Mouse (Mus musculus): Measurements from ENCODE around the gene Epas1. TPM values are rescaled to one million over a fixed set of nuclear protein-coding genes. Genes with fewer than 3 reads are reported as not detected.

Epas1 gene
- polyA plus RNA-seq, 1 experiment from 2014 or later, result 5.6 TPM

DNA sequence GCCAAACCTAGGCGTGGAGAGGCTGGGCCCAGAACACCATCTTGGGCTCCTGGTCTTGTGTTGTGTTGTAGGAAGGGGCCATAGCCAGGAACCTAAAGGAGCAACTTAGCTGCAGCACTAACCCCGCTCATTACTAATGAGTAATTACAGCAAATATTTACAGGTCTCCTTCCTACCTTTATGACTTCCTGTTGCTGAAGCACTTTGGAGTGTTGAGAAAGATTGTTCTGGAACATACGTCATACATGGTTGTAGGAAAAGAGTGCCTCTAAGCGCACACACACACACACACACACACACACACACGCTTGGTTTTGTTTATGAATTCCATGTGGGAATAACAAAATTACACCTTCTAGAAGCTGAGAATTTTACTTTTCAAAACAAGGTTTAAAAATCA is 8.4 kb downstream of the Epas1 start:
- no peaks in the 10 kb centered on the region for H3K36me3 ChIP-seq
- no peak overlapping the region for H3K9ac ChIP-seq
- no peak overlapping the region for H3K4me2 ChIP-seq
- peaks cover 5% of the 10 kb centered on the region; the same call in 1 of the 2 replicates for H3K27me3 ChIP-seq
- WGBS, result 41% methylated on average over 5 of the region's 5 CpGs
- H3K9me3 ChIP-seq, result no peaks in the 10 kb centered on the region
- ATAC-seq (ENCODE audit: insufficient number of reproducible peaks, low FRiP score, low TSS enrichment, low read depth), result no peak
- no peak overlapping the region for H3K4me3 ChIP-seq
- no peak overlapping the region for H3K27ac ChIP-seq
- H3K4me1 ChIP-seq, result peaks cover 6% of the 10 kb centered on the region

DNA sequence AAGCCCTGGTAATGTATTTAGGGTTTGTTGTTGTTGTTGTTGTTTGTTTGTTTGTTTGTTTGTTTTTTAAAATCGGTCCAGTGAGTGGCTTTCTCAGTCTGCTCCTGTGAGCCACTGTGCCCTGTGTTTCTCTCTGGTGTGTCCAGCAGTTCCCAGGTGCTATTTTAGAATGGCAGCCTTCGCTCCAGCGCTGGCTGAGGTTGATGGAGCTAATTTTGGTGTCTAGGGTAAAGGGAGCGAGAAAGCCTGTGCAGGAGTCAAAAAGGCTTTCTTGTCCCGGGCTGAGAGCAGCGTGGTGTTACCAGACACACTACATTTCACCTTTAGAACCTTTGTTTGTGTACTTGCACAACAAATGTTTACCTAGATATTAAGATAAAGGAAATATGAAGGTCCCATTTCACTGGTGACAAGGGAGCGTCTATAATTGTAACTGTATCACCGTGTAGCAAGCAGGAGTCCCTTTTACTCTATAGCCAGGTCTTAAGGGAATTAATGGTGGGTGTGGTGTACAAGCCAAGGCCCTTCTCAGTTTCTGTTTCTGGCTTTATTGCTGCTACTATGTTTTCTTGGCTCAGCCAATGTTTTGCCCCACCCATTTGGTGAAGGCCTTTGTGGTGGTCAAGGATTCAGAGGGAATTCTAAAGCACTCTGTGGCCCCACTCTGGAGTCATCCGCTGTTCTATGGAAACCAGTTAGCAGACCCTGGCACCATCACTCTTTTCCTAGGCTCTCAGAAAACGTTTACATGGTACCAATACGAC is 9.2 kb downstream of the Epas1 start:
- no peak overlapping the region for H3K27ac ChIP-seq
- ATAC-seq (ENCODE audit: insufficient number of reproducible peaks, low FRiP score, low TSS enrichment, low read depth), result no peak
- H3K9ac ChIP-seq, result no peak overlapping the region
- peaks cover 5% of the 10 kb centered on the region; the same call in 1 of the 2 replicates for H3K27me3 ChIP-seq
- H3K4me3 ChIP-seq, result no peak overlapping the region
- H3K4me2 ChIP-seq, result no peak overlapping the region
- no peaks in the 10 kb centered on the region for H3K9me3 ChIP-seq
- H3K4me1 ChIP-seq, result peaks cover 6% of the 10 kb centered on the region
- H3K36me3 ChIP-seq, result no peaks in the 10 kb centered on the region
- 56% methylated on average over 11 of the region's 11 CpGs for whole genome bisulfite sequencing

DNA sequence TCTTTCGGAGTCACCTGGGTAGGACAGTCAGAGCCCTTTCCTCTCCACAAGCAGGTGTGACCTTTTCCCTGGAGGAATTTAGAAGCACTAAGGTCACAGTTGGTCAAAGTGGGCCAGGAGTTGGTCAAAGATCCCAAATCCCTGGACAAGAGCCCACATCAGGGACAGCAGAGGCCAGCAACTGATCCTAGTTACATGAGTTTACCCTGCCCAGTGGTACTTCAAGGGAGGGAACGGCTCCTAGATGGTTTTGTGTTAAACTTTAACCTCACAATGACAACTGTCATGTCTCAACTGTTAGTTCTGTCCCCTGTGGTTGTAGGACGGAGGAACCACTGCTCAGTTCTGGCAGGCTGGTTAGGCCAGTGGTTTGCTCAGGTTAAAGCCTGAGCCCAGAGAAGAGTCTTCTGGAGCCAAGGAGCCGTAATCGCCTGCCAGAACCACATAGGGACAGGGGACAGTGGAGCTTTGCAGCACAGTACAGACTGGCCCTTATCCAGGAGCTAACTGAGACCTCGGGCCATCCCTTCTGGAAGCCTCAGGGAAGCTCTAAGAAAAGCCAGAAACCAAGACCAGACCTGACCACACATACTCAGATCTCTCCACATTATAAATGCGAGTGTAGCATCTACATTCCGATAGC is 12.4 kb downstream of the Epas1 start:
- H3K27ac ChIP-seq, result no peak overlapping the region
- no peak for ATAC-seq (ENCODE audit: insufficient number of reproducible peaks, low FRiP score, low TSS enrichment, low read depth)
- H3K27me3 ChIP-seq, result no peaks in the 10 kb centered on the region
- H3K4me2 ChIP-seq, result no peak overlapping the region
- H3K9ac ChIP-seq, result no peak overlapping the region
- H3K4me1 ChIP-seq, result peaks cover 20% of the 10 kb centered on the region
- H3K36me3 ChIP-seq, result no peaks in the 10 kb centered on the region
- H3K4me3 ChIP-seq, result no peak overlapping the region
- WGBS, result 91% methylated on average over 8 of the region's 8 CpGs
- no peaks in the 10 kb centered on the region for H3K9me3 ChIP-seq

DNA sequence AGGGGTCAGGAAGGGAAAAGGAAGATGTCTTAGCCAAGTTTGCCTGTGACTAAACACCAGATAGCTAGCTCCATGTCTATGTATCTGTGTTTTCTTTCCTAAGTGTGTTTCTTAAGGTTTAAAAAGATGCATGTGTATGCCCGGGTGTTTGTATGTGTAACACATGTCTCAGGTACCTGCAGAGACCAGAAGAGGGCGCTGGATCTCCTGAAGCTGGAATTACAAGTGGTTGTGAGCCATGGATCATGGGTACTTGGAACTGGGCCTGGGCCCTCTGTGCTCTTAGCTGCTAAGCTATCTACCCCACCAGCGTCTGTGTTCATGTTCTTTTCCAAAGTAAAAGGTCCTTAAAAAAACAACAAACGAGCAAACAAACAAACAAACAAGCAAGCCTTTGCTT is 12.9 kb downstream of the Epas1 start:
- no peak overlapping the region for H3K4me2 ChIP-seq
- H3K9ac ChIP-seq, result no peak overlapping the region
- H3K36me3 ChIP-seq, result no peaks in the 10 kb centered on the region
- H3K4me3 ChIP-seq, result no peak overlapping the region
- H3K4me1 ChIP-seq, result peaks cover 20% of the 10 kb centered on the region
- ATAC-seq (ENCODE audit: insufficient number of reproducible peaks, low FRiP score, low TSS enrichment, low read depth), result no peak
- H3K27me3 ChIP-seq, result no peaks in the 10 kb centered on the region
- H3K27ac ChIP-seq, result no peak overlapping the region
- WGBS, result 89% methylated on average over 4 of the region's 4 CpGs
- H3K9me3 ChIP-seq, result no peaks in the 10 kb centered on the region

DNA sequence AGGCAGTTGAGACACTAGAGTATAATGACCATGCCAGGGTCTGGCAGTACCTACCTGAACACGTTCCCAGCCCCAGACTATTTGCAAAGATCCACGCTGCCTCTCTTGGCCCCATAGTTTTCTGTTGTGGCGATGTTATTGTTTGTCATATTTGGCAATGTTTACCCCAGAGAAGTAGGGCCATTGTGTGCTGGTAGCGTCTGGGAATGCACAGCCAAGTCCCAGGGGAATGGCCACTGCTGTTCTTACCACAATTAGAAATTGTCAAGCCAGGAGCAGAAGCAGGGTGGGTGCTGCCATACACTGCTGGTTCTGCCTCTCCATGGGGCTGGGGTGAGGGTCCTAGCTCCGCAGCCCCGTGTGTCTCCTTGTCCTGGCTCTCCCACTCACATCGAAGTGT is 15.1 kb downstream of the Epas1 start:
- WGBS, result 85% methylated on average over 7 of the region's 7 CpGs

DNA sequence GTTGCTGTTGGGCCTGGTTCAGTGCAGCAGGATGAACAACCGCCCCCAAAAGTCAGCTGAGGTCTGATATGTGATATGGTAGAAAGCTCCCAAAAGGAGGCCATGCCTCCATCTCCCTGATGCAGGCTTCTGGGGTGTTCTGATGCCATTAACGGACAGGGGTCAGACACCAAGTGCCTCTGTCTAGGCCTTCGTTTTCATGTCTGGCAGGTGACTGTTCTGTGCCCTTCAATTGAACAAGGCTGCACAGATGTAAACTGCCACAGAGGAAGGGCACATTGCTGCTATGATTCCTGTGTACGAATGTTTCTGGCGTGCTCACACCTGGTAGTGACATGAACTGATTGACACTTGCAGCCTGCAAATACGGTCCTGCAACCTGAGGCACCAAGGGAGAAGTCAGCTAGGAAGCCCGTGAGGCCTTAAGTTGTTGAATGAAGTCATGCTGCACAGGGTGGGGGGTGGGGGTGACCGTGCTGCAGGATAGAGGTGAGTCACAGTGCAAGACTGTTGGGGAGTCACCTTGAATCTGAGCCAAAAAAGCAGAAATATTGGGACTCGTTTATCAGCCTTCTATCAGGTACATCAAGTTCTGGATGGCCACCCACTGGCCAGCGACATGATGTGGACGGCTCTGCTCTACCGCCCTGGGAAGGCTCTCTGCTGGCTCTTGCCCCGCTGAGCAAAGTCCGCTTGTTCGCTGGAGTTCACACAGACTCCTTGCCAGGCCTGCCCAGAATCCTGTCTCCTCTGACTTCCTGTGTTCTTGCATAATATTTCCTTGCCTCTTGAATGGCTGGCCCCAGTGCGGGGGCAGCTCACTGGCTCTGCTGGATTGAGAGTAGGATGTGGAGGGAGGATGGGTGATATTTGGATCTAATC is 16.1 kb downstream of the Epas1 start:
- Histone ChIP-seq H3K4me2 (no peak overlapping the region), H3K9me3 (no peaks in the 10 kb centered on the region), H3K4me3 (no peak overlapping the region), H3K36me3 (no peaks in the 10 kb centered on the region), H3K9ac (no peak overlapping the region), H3K27ac (peak overlapping the region; percentile 59; the same call in 1 of the 2 replicates), H3K4me1 (peaks cover 14% of the 10 kb centered on the region), H3K27me3 (no peaks in the 10 kb centered on the region)
- 0 out of 2 replicates have a peak, but pooled peaks have one; percentile 43 for ATAC-seq (ENCODE audit: insufficient number of reproducible peaks, low FRiP score, low TSS enrichment, low read depth)
- WGBS, result 62% methylated on average over 16 of the region's 16 CpGs

More for the DNA sequence above, 15.1 kb downstream of the Epas1 start:
- H3K9me3 ChIP-seq, result no peaks in the 10 kb centered on the region
- no peaks in the 10 kb centered on the region for H3K27me3 ChIP-seq
- ATAC-seq (ENCODE audit: insufficient number of reproducible peaks, low FRiP score, low TSS enrichment, low read depth), result no peak
- H3K36me3 ChIP-seq, result no peaks in the 10 kb centered on the region
- peaks cover 14% of the 10 kb centered on the region for H3K4me1 ChIP-seq
- no peak overlapping the region for H3K4me3 ChIP-seq
- H3K9ac ChIP-seq, result no peak overlapping the region
- no peak overlapping the region for H3K27ac ChIP-seq
- no peak overlapping the region for H3K4me2 ChIP-seq

DNA sequence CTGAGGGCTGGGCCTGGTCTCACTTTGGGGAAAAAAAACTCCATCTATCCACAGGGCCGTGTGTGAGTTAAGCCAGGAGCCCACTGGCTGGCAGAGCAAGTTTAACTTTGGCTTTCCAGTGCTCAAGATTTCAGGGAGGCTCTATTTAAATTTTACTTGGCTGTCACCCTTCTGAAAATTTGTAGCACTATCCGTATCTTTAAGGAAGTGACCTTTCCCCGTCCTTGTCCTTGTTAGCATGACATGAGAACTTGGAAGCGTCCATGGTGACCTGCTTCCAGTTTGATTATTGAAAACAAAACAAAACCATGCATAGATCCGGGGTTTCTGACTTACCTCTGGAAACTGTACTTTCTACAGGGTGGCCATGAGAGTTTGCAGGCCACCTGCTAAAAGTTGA is 17.3 kb downstream of the Epas1 start:
- no peak overlapping the region for H3K27ac ChIP-seq
- ATAC-seq (ENCODE audit: insufficient number of reproducible peaks, low FRiP score, low TSS enrichment, low read depth), result no peak
- H3K4me3 ChIP-seq, result no peak overlapping the region
- H3K36me3 ChIP-seq, result no peaks in the 10 kb centered on the region
- no peaks in the 10 kb centered on the region for H3K27me3 ChIP-seq
- peaks cover 14% of the 10 kb centered on the region for H3K4me1 ChIP-seq
- H3K9me3 ChIP-seq, result no peaks in the 10 kb centered on the region
- no peak overlapping the region for H3K4me2 ChIP-seq
- no peak overlapping the region for H3K9ac ChIP-seq
- WGBS, result 64% methylated on average over 5 of the region's 5 CpGs

DNA sequence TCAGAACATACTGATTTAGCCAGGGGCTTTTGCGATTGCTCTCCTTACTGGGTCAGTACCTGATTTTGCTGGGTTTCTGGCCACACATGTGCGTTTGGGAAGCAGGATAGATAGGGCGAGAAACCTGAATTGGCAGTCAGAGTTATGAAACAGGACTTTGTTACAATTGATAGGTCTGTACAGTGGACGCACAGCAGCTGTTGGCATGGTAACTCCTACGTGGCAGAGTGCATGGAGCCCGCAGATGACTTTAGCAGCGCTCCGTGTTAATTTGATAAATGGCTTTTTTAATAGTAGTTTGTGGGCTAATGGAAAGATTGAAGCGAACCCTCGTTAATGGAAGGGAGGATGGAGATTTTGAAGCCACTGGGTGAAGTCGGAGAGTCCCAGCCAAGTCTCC is 18.5 kb downstream of the Epas1 start:
- H3K27me3 ChIP-seq, result no peaks in the 10 kb centered on the region
- H3K36me3 ChIP-seq, result no peaks in the 10 kb centered on the region
- no peak overlapping the region for H3K4me3 ChIP-seq
- peaks cover 14% of the 10 kb centered on the region for H3K4me1 ChIP-seq
- H3K4me2 ChIP-seq, result no peak overlapping the region
- no peak overlapping the region for H3K9ac ChIP-seq
- no peaks in the 10 kb centered on the region for H3K9me3 ChIP-seq
- 51% methylated on average over 11 of the region's 11 CpGs for WGBS
- ATAC-seq (ENCODE audit: insufficient number of reproducible peaks, low FRiP score, low TSS enrichment, low read depth), result no peak
- H3K27ac ChIP-seq, result no peak overlapping the region

DNA sequence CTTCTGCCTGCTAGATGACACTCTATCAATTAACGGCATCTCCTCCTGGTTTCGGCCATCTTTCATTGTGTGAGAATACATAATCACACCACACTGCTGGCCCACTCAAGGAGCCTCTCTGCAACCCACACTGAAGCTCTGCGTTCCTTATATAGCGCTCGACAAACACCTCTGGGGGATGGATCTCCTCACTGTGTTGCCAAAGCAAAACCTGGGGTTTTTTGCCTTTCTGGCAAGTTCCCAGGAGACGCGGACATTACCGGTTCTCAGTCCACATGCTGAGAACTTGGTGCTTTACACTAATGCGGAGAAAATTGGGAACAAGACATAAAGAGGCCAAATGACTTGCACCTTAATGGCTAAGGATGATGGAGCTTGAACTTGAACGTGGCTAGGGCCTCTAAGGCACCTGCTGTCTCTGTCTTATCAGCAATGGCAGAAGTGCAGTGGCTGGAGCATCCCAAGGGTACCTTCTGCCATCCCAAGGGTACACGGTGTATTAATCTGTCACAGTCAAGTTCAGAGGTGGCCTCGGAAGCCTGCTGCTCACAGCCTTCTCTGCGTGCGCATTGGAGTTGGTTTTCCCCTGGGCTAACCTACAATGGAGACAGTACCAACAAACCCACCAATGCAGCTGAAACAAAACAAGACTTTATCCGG is 19.6 kb downstream of the Epas1 start:
- Histone ChIP-seq H3K9me3 (no peaks in the 10 kb centered on the region), H3K4me3 (no peak overlapping the region), H3K36me3 (no peaks in the 10 kb centered on the region), H3K27ac (no peak overlapping the region), H3K4me1 (peaks cover 14% of the 10 kb centered on the region), H3K4me2 (no peak overlapping the region), H3K9ac (no peak overlapping the region), H3K27me3 (no peaks in the 10 kb centered on the region)
- WGBS, result 91% methylated on average over 15 of the region's 15 CpGs
- no peak for ATAC-seq (ENCODE audit: insufficient number of reproducible peaks, low FRiP score, low TSS enrichment, low read depth)

DNA sequence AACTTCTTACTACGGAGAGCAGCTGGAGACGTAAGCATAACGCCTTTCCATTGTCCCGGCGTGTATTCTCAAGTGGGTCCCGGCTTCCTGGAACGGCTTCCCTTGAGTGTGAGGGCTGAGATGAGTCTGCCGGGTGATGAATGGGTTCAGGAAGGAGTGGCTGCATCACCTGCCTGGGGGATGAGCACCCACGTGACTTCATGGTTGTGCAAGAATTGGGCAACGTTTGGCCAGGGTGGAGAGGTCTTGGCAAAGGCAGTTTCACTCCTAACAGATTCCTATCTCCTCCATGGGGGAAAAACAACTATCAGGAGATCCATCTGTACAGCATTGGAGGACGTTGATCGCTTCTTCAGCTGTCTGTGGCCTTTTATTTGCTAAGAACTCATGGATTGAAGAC is 23.0 kb downstream of the Epas1 start:
- ATAC-seq (ENCODE audit: insufficient number of reproducible peaks, low FRiP score, low TSS enrichment, low read depth), result no peak
- no peaks in the 10 kb centered on the region for H3K36me3 ChIP-seq
- no peaks in the 10 kb centered on the region for H3K27me3 ChIP-seq
- H3K4me2 ChIP-seq, result no peak overlapping the region
- no peak overlapping the region for H3K27ac ChIP-seq
- H3K9ac ChIP-seq, result no peak overlapping the region
- peaks cover 3% of the 10 kb centered on the region; the same call in 1 of the 2 replicates for H3K4me1 ChIP-seq
- WGBS, result 81% methylated on average over 12 of the region's 12 CpGs
- no peaks in the 10 kb centered on the region for H3K9me3 ChIP-seq
- no peak overlapping the region for H3K4me3 ChIP-seq

DNA sequence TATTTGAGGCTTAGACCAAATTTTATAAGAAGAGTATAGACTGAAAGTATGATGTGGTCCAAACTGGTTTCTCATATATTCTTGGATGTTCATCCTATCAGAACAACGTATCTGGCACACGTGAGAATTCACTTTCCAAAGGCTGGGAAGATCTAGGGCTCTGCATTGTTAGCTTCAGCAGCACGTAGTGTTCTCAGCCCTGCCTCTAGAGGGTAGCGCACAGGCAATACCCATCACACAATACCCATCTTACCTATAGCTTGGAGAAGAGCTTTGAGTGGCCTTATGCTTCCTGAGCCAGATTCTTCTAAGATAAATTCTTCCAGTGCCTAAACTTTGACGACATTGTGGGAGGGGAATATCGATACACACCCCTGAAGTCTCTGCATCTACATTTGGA is 24.6 kb downstream of the Epas1 start:
- no peak overlapping the region for H3K4me2 ChIP-seq
- no peaks in the 10 kb centered on the region for H3K9me3 ChIP-seq
- no peaks in the 10 kb centered on the region for H3K36me3 ChIP-seq
- ATAC-seq (ENCODE audit: insufficient number of reproducible peaks, low FRiP score, low TSS enrichment, low read depth), result no peak
- H3K4me1 ChIP-seq, result peaks cover 10% of the 10 kb centered on the region
- H3K27me3 ChIP-seq, result no peaks in the 10 kb centered on the region
- H3K27ac ChIP-seq, result no peak overlapping the region
- WGBS, result 93% methylated on average over 6 of the region's 6 CpGs
- no peak overlapping the region for H3K4me3 ChIP-seq
- no peak overlapping the region for H3K9ac ChIP-seq

All from limb, embryonic 15.5 days (tissue).